Mouse (Mus musculus) right cerebral cortex, postnatal 4 days (tissue): ENCODE results near the gene Rpl36a-ps1.

ENCODE experiments used
- DNase-seq: peaks from one replicate; pipeline ENCODE4 v3.0.0-alpha.2; 2022

Gene Rpl36a-ps1

GRCm38 (mm10) chr14:98951626-98952290, 42.4 kb downstream of the Rpl36a-ps1 start:
- DNase-seq = no peak
